Mouse (Mus musculus): ENCODE data around the gene Sh2d7. TPM values are rescaled to one million over a fixed set of nuclear protein-coding genes. Genes with fewer than 3 reads are reported as not detected.

Gene Sh2d7
- polyA plus RNA-seq (2021; fragmentation: Nextera tagmentation) = 0.05 TPM in 1 of 2 replicates, not detected in the other
- long read RNA-seq, experiment 1 = 0 reads
- long read RNA-seq, experiment 2 = 0 reads

GRCm38 (mm10) chr9:54538684-54539083, at the start of gene Sh2d7:
Sh2d7 (plus strand) TSS chr9:54538984.

GRCm38 (mm10) chr9:54501453-54502110, 37.2 kb upstream of the Sh2d7 start, which contains the start of gene Dmxl2:
Dmxl2 (minus strand) TSS chr9:54501626.

GRCm38 (mm10) chr9:54559771-54560471, 21.1 kb downstream of the Sh2d7 start, which contains the start of gene Cib2:
Cib2 (minus strand) TSS chr9:54560218.

GRCm38 (mm10) chr9:54586199-54587061, 47.6 kb downstream of the Sh2d7 start, which contains the start of gene Idh3a:
Idh3a (plus strand) TSS chr9:54586334.

Other genes with a start within 250 kb of the Sh2d7 start
- gene Dmxl2, start 37.4 kb upstream of the Sh2d7 start, polyA plus RNA-seq (2021; fragmentation: Nextera tagmentation) = 32.2 and 38.0 TPM in 2 replicates
- gene Cib2, start 21.2 kb downstream of the Sh2d7 start, polyA plus RNA-seq (2021; fragmentation: Nextera tagmentation) = 39.9 and 50.3 TPM in 2 replicates
- gene Idh3a, start 47.4 kb downstream of the Sh2d7 start, polyA plus RNA-seq (2021; fragmentation: Nextera tagmentation) = 364 and 382 TPM in 2 replicates
- gene Acsbg1, start 122.9 kb downstream of the Sh2d7 start, polyA plus RNA-seq (2021; fragmentation: Nextera tagmentation) = 205 and 207 TPM in 2 replicates
- gene Dnaja4, start 159.9 kb downstream of the Sh2d7 start, polyA plus RNA-seq (2021; fragmentation: Nextera tagmentation) = 9.6 and 9.9 TPM in 2 replicates
- gene Wdr61, start 195.5 kb downstream of the Sh2d7 start, polyA plus RNA-seq (2021; fragmentation: Nextera tagmentation) = 78.7 and 81.5 TPM in 2 replicates
- gene Crabp1, start 225.8 kb downstream of the Sh2d7 start, polyA plus RNA-seq (2021; fragmentation: Nextera tagmentation) = 1.8 and 2.9 TPM in 2 replicates

Measured in layer of hippocampus, adult 6 months (tissue).